Mouse (Mus musculus) G1E (cell line): ENCODE measurements around the gene Calm1. TPM values are rescaled to one million over a fixed set of nuclear protein-coding genes. Genes with fewer than 3 reads are reported as not detected.
"Not testable (repeated sequence)": the region's sequence is repeated elsewhere in the genome, so short reads cannot be mapped to it uniquely, and the experiment has no call there.

ENCODE experiments used
- ATAC-seq: 2 replicates; pipeline ENCODE4 v1.8.0; 2016; ENCODE audit warnings: mild to moderate bottlenecking; ENCODE audit not compliant: insufficient number of reproducible peaks, poor library complexity, low FRiP score, severe bottlenecking; ENCODE audit errors: extremely low read depth
- DNase-seq: peaks from one replicate; pipeline ENCODE4 v3.0.0; 2012; ENCODE audit warnings: low spot score
- H3K27me3 ChIP-seq: 2 replicates; pipeline ENCODE4 v1.6.1; 2012; ENCODE audit warnings: mild to moderate bottlenecking, low read length, inconsistent platforms; ENCODE audit not compliant: insufficient read depth
- H3K36me3 ChIP-seq: replicated peaks from 2 replicates; pipeline ENCODE3; 2012; ENCODE audit warnings: mild to moderate bottlenecking, inconsistent platforms
- H3K4me1 ChIP-seq: 2 replicates; pipeline ENCODE4 v1.6.1; 2012; ENCODE audit warnings: low read depth, low read length, inconsistent platforms, mixed read lengths; ENCODE audit not compliant: insufficient read depth
- H3K4me3 ChIP-seq: 2 replicates; pipeline ENCODE4 v1.5.1; 2012; ENCODE audit warnings: low read depth, mild to moderate bottlenecking, inconsistent platforms, low read length, moderate library complexity, mixed read lengths
- H3K9me3 ChIP-seq: replicated peaks from 2 replicates; pipeline ENCODE4 v1.6.1; 2012; ENCODE audit warnings: inconsistent platforms
- CTCF ChIP-seq: IDR thresholded peaks from 2 replicates; pipeline ENCODE4 v1.5.1; 2012; ENCODE audit warnings: low read depth, low read length, inconsistent platforms, mixed read lengths
- GATA1 ChIP-seq: IDR thresholded peaks from 2 replicates; pipeline ENCODE4 v1.6.1; 2012; ENCODE audit warnings: borderline replicate concordance, low read length, inconsistent platforms, mixed read lengths
- GATA2 ChIP-seq: IDR thresholded peaks from 2 replicates; pipeline ENCODE4 v1.6.1; 2012; ENCODE audit warnings: low read depth, low read length, inconsistent platforms, borderline replicate concordance
- POLR2AphosphoS5 ChIP-seq: IDR thresholded peaks from 2 replicates; pipeline ENCODE4 v1.6.1; 2012; ENCODE audit warnings: low read depth, low read length, inconsistent platforms; ENCODE audit not compliant: insufficient replicate concordance
- TAL1 ChIP-seq: conservative IDR thresholded peaks from 2 replicates; pipeline ENCODE4 v1.6.1; 2012; ENCODE audit warnings: low read depth, low read length, inconsistent platforms, mixed read lengths
- polyA plus RNA-seq: library from polyadenylated mRNA; stranded (reverse); fragments of >175 nt; gene quantifications from 2 replicates; pipeline ENCODE4 v1.2.3, GENCODE M21; 2012
- total RNA-seq, 2 experiments: library from RNA; stranded (forward) in 1 of 2; stranded (reverse) in 1 of 2; fragments of 200-1000 nt in 1 of 2; fragments of >200 nt in 1 of 2; fragmentation: Nextera tagmentation in 1 of 2; gene quantifications; 2 replicates each; pipeline ENCODE4 v1.2.3; 2014 to 2017

Calm1 gene
- total and polyA plus RNA-seq, 3 experiments = 749 to 1,086 (median 853) TPM

GRCm38 (mm10) chr12:100182676-100183075 lies 16.6 kb upstream of the Calm1 start:
- TF ChIP-seq POLR2AphosphoS5 = no peak
- TF ChIP-seq CTCF = no peak
- TF ChIP-seq GATA2 = no peak
- no peak for TF ChIP-seq TAL1
- Histone ChIP-seq H3K36me3 (no peaks in the 10 kb centered on the region), H3K9me3 (peaks cover 6% of the 10 kb centered on the region), H3K27me3 (peaks cover 17% of the 10 kb centered on the region), H3K4me3 (no peak overlapping the region), H3K4me1 (peaks cover 36% of the 10 kb centered on the region)
- ATAC-seq = no peak
- DNase-seq = no peak

GRCm38 (mm10) chr12:100183970-100184369 lies 15.3 kb upstream of the Calm1 start:
- TF ChIP-seq GATA2 (no peak), POLR2AphosphoS5 (peak; percentile 82; the same call in 1 of the 2 replicates)
- peaks cover 6% of the 10 kb centered on the region for H3K9me3 ChIP-seq
- H3K4me3 ChIP-seq = peak overlapping the region; percentile 2; the same call in 1 of the 2 replicates
- DNase-seq (peak; percentile 83), ATAC-seq (peak; percentile 65)
- peaks cover 47% of the 10 kb centered on the region for H3K4me1 ChIP-seq
- H3K36me3 ChIP-seq = no peaks in the 10 kb centered on the region
- peaks cover 12% of the 10 kb centered on the region for H3K27me3 ChIP-seq

GRCm38 (mm10) chr12:100184976-100185375 lies 14.3 kb upstream of the Calm1 start:
- not testable (repeated sequence) for H3K4me3 ChIP-seq, ATAC-seq, DNase-seq

GRCm38 (mm10) chr12:100185897-100186296 lies 13.3 kb upstream of the Calm1 start:
- H3K9me3 ChIP-seq = peaks cover 6% of the 10 kb centered on the region
- DNase-seq (no peak), ATAC-seq (no peak)
- no peak overlapping the region; the same call in 1 of the 2 replicates for H3K4me3 ChIP-seq
- peaks cover under 1% of the 10 kb centered on the region; the same call in 1 of the 2 replicates for H3K27me3 ChIP-seq
- peaks cover 47% of the 10 kb centered on the region for H3K4me1 ChIP-seq
- no peaks in the 10 kb centered on the region for H3K36me3 ChIP-seq
- TF ChIP-seq GATA2 = no peak
- no peak for TF ChIP-seq POLR2AphosphoS5
- no peak for TF ChIP-seq GATA1
- no peak for TF ChIP-seq TAL1
- no peak for TF ChIP-seq CTCF

More at GRCm38 (mm10) chr12:100184976-100185375, 14.3 kb upstream of the Calm1 start:
- H3K9me3 ChIP-seq, H3K36me3 ChIP-seq, H3K27me3 ChIP-seq: not testable (repeated sequence)
- H3K4me1 ChIP-seq = peaks cover 47% of the 10 kb centered on the region

- H3K4me3 ChIP-seq = peak overlapping the region; percentile 75
- TF ChIP-seq POLR2AphosphoS5 = no peak
- no peak for TF ChIP-seq CTCF
- TF ChIP-seq GATA2 = no peak
- no peak for TF ChIP-seq GATA1
- no peak for TF ChIP-seq TAL1
- no peak for DNase-seq
- H3K36me3 ChIP-seq = no peaks in the 10 kb centered on the region
- H3K27me3 ChIP-seq = no peaks in the 10 kb centered on the region
- ATAC-seq = no peak
- H3K4me1 ChIP-seq = peaks cover 47% of the 10 kb centered on the region
- peaks cover 6% of the 10 kb centered on the region for H3K9me3 ChIP-seq
These were observed 12.9 kb upstream of the Calm1 start for GRCm38 (mm10) chr12:100186376-100186775.

- peak; percentile 99 for DNase-seq
- peak; percentile 89 for ATAC-seq
- Histone ChIP-seq H3K4me1 (peaks cover 54% of the 10 kb centered on the region), H3K36me3 (no peaks in the 10 kb centered on the region), H3K4me3 (peak overlapping the region; percentile 75), H3K27me3 (peaks cover 5% of the 10 kb centered on the region; the same call in 1 of the 2 replicates), H3K9me3 (peaks cover 6% of the 10 kb centered on the region)
- TF ChIP-seq GATA1 (no peak), POLR2AphosphoS5 (no peak; the same call in 1 of the 2 replicates), CTCF (no peak), TAL1 (no peak), GATA2 (no peak)
These were observed 12.1 kb upstream of the Calm1 start for GRCm38 (mm10) chr12:100187013-100187755.
